Mouse (Mus musculus): ENCODE measurements at regions not wholly inside any gene's neighbourhood (a gene's known extent, or its start where the extent isn't known, plus 50 kb on each side); places are given as distances from the start of the nearest gene placed in this dataset.
"Not testable (repeated sequence)": the region's sequence is repeated elsewhere in the genome, so short reads cannot be mapped to it uniquely, and the experiment has no call there.

DNA sequence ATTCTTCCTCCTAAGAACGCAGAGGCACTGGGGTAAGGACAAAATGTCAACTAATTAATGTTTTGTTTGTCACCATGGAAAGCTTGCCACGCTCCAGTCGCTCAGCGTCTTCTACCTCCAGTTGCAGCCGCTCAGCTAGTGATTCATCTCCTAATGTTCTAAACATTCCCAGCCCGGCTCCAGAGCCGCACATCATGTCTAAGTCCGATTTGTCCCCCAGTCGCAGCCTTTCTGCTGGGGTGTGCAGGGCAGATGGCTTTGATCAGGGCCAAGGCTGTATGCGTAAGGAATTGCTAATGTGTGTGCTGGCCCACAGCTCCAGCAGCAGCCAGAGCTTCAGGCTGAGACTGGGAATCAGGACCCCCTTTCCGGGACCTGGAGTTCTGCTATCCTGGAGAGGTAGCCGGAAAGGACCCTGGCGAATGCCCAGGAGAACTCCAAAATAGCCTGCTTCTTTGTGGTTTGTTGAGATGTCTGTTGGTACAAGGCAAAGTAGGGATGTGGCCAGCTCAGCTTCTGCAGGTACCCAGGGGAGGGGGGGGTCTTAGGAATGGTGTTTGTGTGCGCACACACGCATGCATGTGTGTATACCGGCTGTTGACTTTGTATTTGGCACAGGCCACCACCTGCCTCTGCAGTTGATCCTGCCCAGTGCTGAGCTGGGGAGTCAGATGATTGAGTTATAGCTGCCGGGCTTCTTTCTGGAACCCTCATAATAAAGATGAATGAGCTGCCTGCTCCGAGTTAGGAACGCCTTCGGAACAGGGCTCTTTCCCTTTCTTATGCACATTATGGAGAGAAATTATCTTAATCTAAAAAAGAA is 143.0 kb upstream of the Kcng1 start:
- peak; percentile 45 to 49 for DNase-seq

DNA sequence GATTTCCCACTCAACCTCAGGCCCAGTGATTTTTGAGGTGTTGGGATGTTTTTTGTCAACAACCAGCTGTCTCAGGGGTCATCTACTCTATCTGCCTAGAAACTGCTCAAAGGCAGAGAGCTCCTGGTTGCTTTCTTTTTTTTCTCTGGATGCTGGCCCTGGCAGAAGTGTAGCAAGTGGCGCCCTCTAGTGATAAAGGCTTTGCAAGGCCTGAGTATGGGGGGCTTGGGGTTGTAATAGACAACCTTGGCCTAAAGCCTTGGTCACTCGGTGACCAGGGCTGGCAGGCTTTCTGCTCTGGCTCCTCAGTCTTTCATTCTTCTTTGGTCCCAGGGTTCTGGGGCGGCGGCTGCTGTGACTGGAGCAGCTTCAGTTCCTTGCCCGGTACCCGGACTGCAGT is 142.0 kb upstream of the Kcng1 start:
- DNase-seq, result no peak

DNA sequence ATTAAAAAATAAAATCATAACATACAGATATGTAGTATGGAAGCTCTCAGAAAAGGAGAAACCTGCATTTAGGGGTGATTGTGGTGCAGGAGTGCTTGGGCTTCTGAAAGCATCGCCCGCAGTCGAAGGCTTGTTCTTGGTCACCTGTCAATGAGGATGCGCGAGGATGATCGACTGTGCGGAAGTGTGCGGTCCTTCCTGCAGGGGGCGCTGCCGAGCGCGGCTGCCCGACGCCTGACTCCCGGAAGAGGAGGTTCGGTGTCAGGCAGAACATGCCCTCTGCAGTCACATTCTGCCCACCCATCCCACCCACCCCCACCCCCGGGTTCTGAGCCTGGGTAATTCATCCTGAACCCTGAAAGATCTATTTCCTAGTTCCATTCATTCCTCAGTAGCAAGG is 133.6 kb upstream of the Kcng1 start:
- no peak for DNase-seq

DNA sequence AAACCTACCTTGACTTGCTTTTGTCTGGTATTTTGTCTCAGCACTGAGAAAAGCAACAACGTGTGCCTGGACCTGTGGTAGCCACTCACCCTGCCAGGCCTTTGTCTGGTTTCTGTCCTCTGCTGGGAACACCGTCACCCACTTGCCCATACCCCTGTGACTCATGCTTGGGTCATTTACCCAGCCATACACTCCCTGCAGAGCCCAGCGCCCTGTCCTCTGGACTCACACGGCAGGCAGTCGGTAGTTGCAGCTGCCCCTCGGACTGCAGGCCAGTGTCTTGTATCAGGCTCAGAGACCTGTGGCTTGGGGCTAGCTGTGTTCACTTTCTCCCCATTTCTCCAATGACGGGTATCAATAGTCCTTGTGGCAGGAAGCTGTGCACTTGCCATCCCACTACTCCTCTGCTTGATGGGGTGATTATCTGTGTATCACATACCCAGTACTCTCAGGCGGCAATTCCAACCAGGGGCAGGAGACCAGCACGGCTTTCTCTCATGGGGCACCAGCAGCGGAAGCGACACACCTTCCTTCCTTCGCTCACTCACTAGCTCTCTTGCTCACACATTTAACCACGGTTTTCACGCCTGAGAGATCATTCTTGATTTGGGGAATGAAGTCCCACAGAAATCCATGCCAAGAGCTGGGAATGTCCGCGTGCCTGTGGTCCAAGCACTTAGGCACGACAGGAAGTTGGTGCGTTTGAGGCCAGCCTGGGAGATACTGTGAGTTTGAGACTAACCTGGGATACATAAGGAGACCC is 132.8 kb upstream of the Kcng1 start:
- no peak for DNase-seq

DNA sequence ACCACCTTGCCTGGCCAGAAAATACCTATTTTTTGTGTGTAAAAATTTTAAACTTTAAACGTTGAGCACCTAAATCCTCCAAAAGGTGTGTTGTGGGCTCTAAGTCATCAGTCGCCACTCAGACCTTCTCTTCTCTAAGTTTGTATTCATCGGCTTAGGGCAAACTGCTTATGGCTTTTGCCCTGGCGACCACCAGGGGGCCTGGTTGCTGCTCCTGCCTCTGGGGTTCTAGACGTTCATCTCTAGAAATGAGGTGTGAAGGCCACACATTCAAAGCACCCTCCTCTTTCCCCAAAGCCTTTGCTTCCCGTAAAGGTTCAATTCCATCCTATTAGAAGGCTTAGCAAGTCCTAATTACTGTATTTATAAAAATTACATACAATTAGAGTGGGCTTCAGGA is 131.3 kb upstream of the Kcng1 start:
- no peak for DNase-seq

GRCm38 (mm10) chr2:168402782-168403513 is 121.4 kb upstream of the Kcng1 start:
- peak; percentile 23 to 28 for DNase-seq

- no peak for DNase-seq
These were observed 117.7 kb upstream of the Kcng1 start for GRCm38 (mm10) chr2:168399088-168399709.

DNA sequence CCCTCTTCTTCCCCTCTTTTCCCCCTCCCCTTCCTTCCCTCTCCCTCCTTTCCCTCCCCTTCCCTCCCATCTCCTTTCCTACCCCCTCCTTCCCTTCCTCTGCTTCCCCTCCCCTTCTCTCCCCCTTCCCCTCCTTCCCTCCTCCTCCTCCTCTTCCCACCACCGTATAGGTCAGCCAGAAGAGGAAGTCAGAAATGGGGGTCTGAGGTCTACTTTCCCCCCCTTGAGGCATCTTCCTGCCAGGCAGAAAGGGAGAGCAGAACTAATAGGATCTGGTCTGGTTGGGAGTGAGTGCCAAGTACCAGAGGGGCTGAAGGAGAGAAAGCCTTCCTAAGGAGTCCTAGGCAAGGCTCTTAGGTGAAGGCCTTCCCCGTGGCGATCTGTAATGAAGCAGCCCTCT is 114.8 kb upstream of the Kcng1 start:
- DNase-seq, result no peak

DNA sequence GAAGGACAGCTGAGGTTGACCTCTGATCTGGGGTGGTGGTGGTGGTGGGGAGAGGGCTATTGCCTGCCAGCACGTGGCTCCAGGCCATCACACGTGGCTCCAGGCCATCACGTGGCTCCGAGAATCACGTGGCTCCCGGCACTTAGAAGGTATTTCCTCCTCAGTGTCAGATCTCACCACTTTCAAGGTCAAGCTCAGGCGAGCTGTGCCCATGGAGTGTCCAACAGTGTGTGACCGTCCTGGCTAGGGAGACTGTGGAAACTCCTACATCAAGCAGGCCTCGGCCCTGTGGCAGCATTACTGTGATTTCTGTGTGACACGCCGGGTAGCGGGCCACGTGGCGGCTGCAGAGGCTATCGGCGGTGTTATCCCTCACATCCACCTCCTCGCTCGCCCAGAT is 111.8 kb upstream of the Kcng1 start:
- no peak for DNase-seq

GRCm38 (mm10) chr2:168392171-168392570 is 110.6 kb upstream of the Kcng1 start:
- not testable (repeated sequence) for DNase-seq

DNA sequence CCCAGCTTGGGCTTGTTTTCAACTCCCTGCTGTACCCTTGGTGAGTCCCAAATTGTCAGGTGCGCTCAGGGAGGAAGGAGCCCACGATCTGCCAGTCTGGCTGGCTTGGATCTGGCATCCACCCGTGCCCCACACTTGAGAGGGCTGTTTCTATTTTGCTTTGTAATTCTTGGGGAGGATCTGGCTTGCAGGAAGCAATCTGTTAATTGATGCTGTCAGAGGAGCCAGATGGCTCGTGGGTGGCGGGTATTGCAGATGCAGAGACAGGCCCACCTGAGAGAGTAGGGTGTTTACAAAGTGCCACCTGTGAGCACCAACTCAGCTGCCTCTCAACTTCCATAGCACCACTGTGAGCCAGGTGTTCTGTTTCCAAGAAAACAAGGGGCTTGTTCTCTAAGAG is 99.1 kb upstream of the Kcng1 start:
- peak; percentile 51 to 64 for DNase-seq

DNA sequence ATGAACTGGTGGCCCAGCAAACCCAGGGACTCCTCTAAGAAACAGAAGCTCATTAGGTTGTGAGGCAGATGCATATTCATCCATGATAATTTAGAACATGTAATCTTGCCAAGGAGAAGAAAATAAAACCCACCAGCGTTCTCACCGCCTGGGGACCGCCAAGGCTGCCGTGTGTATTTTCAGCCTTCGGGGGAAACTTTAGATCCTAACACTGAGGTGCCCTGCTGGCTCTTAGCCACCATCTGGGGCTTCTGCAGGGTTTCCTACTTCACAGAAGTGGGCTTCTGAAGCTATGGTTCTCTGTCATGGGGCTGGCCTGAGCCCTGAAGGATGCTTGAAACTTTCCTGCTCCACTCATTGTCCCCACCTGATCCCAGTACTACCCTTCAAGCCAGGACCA is 90.8 kb upstream of the Kcng1 start:
- DNase-seq, result no peak

GRCm38 (mm10) chr2:168371245-168371644 is 89.7 kb upstream of the Kcng1 start:
- no peak for DNase-seq

GRCm38 (mm10) chr2:168359200-168359599 is 77.7 kb upstream of the Kcng1 start:
- no peak for DNase-seq

- no peak for DNase-seq
These were observed 77.0 kb upstream of the Kcng1 start for GRCm38 (mm10) chr2:168358551-168358950.

- DNase-seq, result no peak
These were observed 76.3 kb upstream of the Kcng1 start for GRCm38 (mm10) chr2:168357815-168358214.

DNA sequence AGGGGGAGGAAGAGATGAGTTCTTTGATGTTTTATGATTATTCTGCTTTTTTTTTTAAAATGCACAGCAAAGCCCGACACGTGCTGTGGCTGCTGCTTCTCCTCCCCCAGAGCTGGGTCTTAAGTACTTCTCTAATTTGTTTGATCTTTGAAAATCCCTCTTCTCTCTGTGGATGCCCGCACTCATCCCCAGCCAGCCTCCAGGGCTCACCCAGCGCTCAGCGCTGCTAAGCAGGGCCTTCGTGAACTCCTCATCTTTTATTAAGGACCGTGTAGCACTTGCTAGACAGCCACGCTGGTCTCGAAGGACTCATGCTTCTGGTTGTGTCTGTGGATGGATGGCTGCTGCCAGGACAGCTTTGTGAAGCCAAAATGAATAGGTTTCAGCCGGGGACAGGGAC is 72.9 kb upstream of the Kcng1 start:
- DNase-seq, result no peak

GRCm38 (mm10) chr2:168352626-168353025 is 71.1 kb upstream of the Kcng1 start:
- DNase-seq, result peak; percentile 76 to 80

- no peak for DNase-seq
These were observed 70.7 kb upstream of the Kcng1 start for GRCm38 (mm10) chr2:168352194-168352593.

- no peak for DNase-seq
These were observed 63.8 kb upstream of the Kcng1 start for GRCm38 (mm10) chr2:168345384-168345783.

DNA sequence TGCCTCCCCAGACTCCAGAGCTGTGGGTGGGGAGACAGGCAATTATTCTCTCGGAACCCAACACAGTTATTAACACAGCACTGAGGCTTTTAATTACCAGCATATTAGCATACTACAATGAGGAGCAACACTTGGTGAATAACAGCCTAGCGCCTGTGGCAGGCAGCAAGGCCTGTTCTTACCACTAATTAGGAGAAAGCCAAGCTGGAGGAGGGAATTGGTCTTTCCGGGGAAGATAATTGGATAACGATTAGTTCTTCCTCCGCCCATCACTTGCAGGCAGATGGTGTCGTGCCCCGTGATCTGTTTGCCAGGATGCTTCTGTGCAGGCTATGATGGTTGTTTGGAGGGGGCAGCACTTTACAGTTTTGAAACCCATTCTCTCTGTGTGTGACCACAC is 62.2 kb upstream of the Kcng1 start:
- peak; percentile 45 to 47 for DNase-seq

GRCm38 (mm10) chr2:168338819-168339218 is 57.3 kb upstream of the Kcng1 start:
- peak in 1 of 2 experiments; percentile 33 for DNase-seq

- DNase-seq, result peak; percentile 51 to 53
These were observed 56.8 kb upstream of the Kcng1 start for GRCm38 (mm10) chr2:168338382-168338781.

Data from layer of hippocampus, postnatal 36 days (tissue).